Mouse (Mus musculus) c-Kit-positive CD71-positive TER-119-positive erythroid progenitor cells, embryonic 14.5 days (primary cell): ENCODE data around the gene Mrps5.

Experiments
- DNase-seq: peaks from one replicate; pipeline ENCODE4 v3.0.0-alpha.2; 2013; ENCODE audit warnings: low spot score

Gene Mrps5

DNA sequence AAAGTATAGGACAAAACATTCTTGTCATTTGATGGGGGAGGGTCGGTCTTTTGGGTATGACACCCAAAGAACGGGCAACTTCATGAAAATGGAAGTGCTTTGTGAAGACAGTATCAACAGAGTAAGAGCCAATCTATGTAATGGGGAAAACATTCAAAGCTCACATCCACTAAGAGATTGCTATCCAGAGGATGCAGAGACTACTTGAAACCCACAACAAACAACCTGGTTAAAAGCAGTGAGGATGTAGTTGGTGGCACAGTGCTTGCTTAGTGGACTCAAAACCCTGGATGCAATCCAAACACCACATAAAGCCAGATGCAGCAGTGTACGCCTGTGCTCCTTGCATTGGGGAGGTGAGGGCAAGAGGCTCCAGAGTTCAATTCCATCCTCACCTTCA, 32.3 kb downstream of the Mrps5 start:
- DNase-seq: no peak

DNA sequence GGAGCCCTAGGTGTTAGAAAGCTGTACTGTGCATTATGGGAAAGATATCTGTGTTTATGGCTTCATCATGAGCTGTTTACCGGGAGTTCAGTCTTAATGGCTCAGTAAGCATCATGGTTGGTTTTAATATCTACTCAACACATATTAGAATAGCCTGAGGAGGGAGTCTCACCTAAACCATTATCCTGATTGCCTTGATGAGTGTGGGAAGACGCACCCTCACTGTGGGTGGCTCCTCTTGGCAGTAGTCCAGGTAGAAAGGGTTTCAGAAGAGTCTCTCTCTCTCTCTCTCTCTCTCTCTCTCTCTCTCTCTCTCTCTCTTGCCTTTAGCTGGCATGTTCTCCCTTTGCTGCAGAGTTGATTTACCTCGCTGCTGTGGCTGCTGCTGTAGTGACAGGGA, 35.0 kb downstream of the Mrps5 start:
- DNase-seq: no peak

DNA sequence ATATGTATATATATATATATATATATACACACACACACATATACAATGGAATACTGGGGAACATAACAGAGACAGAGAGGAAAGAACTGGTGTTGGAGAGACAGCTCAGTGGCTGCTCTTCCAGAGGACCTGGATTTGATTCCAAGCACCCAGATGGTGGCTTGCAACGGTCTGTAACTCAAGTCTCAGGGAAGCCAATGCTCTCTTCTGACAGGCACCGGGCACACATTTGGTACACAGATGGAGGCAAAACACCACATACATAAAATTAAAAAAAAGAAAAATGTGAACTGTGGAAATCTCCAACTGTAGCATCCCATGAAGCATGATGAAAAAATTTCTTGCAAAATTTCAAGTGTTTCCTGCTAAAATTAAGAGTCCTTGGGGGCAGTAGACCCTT, 37.8 kb downstream of the Mrps5 start:
- DNase-seq: no peak

DNA sequence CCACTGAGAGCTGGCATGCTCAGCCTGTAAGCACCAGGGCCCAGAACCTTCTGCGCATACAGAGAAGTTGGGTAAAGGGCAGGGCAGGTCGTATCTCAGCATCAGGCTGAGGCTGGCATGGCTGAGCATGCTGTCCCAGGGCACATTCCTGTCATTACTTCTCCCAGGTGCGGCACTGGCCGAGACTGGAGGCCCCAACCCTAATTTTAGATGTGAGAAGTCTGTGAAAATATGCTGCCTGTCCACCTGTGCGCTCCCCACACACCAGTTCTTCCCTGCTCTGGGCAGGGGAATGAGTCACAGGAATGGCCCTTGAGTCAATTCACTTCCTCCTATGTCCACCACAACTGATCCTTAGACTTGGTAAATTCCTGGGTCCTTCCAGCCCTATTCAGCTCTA, 38.6 kb downstream of the Mrps5 start:
- DNase-seq: no peak

DNA sequence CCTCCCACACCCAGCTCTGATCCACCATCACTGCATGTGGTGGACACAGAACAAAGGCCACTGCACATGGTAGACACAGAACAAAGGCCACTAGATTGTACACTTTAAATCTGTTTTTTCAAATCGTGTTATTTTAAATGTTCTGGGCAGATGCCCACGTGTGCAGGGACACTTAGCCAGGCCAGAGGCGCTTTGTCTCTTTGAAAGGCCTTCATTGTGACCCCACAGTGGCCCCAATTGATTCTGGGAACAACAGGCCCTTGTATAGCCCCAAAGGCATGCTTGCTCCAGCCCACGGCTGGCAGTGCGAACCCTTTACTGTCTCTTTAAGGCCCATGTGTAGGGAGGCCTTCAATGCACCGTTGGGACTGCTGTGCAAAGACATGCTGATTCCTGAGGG, 40.3 kb downstream of the Mrps5 start:
- DNase-seq: no peak

DNA sequence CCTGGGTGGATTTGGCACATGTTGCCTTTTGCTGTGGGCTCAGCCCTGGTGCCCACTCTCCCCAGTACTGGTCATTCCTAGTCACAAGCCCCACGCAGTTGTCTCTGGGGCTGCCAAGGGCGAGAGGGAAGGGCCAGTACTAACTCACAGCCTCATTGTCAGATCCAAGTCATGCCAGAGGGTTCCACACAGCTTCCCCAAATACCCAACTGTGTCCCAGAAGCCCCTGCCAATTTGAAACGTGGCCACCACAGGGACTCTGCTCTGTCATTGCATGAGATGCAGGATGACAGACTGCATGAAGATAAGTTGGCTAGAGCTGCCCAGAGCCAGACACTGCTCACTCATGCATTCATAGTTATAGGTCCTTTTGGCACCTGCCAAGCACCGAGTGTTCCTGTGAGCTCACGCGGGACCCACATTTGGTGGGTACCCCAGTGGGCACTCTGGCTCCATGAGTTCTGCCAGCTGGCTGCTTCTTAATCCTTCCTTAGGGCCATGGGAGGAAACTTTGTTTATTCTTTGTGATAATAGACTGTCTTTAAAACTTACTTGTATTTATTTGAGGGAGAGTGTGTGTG, 41.1 kb downstream of the Mrps5 start:
- no peak for DNase-seq

DNA sequence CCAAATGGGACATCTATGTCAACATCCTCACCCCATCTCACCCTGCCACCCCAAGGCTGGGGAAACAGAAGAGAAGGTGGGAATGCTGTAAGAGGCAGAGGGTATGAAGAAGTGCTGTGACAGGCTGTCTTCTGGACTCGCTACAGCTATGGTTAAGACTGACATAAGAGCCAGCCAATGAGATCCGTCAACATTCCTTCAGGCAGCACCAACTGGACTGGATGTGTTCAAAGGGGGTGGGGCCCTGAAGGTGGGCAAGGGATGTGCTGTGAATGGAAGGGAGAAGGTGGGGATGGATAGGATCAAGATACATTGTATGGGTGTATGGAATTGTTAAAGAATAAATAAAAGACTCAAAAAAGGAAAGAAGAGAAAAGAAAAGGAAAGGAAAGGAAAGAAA, 45.6 kb downstream of the Mrps5 start:
- no peak for DNase-seq

DNA sequence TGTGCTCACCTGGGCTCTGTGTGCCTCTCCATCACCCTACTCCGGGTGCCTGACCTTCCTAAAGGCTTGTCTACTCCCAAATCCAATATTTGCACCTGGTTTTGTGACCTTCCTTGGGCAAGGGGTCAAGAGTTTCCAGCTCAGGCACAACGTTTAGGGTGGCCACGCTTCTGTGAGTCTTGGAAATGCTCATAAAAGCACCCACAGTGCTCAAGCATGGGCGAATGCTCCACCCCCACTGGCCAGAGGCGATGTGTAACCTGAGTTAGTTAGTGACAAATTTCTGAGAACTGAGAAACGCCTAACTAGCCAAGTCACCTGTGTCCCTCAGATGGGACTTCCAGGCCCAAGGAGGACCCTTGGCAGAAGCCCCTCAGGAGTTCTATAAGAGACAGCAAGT, 48.6 kb downstream of the Mrps5 start:
- DNase-seq: no peak

DNA sequence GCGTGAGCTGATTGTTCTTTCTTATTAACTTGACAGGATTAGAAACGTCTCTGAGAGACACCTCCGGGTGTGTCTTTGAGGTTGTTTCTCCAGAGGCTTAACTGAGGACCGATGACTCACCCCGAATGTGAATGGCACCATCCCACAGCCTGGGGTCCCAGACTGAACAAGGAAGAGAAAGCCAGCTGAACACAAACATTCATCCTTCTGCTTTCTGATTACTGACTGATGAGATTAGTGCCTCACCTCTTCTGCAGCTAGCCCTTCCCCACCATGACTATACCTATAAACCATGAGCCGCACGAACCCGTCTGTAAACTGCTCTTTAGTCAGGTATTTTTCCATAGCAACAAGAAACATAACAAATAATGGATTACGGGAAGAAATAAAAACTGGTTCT, 52.0 kb downstream of the Mrps5 start:
- DNase-seq: no peak

DNA sequence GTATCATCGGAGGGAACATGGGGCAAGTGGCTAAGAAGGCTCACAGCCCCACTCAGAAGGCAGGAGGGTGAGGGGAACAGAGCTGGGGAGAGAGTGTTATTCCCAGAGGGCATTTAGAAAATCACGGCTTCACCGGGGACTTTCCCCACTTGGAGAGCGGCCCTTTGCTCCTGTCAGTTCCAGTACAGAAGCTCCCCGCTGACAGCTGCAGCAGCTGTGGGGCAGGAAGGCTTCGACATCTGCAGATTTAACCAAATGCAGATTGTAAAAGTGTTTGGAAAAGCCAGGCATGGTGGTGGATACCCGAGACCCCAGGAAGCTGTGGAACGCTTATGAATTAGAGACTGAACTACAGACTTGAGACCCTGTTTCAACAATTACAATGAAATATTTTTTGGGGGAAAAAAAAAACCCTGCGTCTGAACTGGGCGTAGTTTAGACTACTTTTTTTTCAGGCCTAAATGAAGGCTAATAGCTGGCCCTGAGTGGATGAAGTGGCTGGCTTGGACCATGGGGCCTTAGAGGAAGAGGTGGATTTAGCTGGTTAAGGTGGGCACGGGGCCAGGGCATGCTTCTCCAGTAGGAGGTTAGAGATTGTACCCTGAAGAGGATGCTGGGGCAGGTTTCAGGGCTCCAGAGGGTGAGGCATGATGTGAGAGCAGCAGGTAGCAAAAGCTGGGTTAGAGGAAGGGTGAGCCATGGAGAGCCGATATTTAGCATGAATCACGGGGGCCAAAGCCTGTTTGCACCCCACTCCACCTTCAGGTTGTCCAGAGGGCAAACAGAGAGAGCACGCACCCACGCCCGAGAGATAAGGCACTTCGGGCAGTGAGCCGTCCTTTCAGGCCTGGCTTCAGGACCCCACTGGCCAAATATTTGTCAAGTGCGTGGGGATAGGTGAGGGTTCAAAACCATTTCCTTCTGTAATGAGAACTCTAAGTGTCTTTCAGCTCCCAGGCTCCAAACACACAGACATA, 57.0 kb downstream of the Mrps5 start:
- no peak for DNase-seq

DNA sequence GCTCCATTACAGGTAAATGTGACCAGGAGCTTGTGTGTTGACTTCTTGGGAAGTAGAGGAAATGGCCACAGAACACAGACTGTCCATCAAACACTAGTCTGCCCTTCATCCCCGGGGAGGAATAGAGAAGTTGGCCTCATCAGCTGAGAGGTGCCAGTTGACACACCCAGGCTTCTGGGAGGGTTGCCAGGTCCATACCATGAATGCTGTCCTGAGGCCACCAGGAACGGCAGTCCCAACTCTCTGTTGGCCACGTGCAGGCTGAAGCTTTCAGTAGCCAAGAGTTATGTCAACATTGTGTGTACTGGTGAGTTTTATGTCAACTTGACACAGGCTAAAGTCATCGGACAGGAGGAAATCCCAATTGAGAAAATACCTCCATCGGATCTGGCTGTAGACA, 59.9 kb downstream of the Mrps5 start:
- no peak for DNase-seq

DNA sequence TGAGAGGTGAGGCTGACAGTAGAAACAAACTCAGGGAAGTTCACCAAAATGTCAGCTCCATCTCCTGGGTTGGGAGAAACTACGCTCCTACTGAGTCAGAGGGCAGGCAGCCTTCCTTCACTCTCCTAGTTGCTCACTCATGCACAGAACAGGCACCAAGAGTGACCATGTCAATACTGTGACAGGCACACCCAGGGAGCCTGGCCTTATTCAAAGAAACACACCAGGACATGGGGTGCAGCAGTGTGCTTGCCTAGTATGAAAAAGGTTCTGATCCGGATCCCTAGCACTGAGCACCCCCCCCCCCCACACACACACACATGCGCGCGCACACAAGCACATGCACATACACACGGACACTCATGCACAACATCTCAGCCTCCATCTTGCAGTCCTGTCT, 61.1 kb downstream of the Mrps5 start:
- no peak for DNase-seq

DNA sequence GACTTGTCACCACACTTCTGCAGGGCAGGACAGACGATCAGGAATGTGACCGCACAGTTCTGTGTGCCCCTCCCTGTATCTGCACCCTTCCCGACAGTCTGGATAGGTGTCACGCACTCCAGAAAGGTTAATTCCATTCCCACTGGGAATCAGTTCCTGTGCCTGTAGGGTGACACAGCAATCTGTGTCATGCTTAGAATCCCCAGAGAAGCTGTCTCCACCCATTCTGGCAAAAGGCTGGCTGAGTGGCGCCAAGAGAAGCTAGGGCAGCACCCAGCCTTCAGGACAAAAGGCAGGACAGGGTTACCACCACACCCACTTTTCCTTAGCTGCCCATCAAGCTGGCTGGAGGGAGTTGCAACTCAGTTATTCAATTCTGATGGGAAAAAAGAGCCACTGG, 62.9 kb downstream of the Mrps5 start:
- DNase-seq: no peak

DNA sequence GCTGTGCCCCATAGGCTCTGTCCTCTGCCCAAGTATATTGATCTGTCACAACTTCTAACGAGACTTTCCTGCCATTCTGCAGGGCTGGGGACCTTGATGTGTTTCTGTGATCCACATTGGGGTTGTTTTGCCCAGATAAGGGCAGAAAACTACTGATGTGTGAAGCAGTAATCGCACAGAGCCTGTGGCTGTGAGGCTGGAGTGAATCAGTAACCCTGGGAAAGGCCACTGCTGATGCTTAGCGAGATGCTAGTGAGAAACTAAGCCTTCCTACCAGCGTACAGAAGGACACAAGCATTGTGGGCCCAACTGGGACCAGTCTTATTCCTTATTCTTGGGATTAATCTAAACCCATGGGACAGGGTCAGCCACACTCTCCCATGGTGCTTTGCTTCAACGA, 64.6 kb downstream of the Mrps5 start:
- no peak for DNase-seq

DNA sequence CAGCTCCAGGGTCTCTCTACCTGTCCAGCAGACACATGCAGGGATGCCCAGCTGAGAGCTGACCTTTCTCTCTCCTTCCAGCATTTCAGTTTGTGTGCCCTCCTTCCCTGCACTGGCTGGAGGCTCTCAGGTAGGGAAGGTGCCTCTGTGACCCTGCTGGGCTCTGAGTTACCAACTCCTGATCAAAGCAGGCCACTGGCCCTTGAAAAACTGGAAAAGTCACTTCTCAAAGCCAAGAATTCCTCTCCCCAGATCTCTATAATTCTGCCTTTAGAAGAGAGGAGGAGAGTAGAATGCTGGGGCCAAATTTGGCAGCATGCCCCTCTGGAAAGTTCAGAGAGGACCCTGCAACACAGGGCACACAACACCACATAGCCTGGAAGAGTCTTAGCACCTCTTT, 65.3 kb downstream of the Mrps5 start:
- DNase-seq: no peak

DNA sequence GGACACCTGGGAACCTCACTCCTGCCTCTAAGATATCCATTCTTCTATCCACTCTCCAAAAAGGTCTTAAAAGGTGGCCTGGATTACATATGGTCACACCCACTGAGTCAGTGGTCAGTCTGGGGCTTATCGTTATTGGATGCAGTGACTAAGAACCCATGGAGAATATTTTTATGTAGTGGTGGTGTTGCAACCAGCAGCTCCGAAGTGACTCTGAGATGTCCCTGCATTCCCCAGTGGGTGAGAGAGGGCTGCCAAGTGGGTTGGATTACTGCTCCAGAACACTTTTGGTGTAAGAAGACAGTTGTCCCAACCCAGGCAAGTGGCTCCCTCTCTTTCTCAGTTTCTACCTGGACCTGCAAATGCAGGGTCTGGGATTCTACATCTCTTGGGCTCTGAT, 65.8 kb downstream of the Mrps5 start:
- no peak for DNase-seq

DNA sequence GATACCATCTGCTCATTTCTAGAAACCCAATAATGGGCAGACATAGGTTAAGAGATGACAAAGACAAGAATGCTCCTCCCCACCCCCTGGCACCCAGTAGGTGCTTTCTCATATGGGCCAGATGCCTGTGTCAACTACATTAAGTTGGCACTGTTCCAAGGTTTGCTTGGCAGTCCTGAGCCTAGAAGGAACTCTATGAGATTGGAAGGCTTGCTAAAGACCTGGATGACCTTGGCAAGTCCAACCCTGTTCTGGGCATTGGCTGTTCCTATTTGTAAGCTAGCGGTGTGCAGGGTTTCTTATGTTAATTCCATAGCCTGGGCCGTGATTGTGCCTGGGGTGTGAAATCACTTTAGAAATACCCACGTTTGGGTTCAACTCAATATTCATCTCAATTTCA, 67.8 kb downstream of the Mrps5 start:
- DNase-seq: no peak

DNA sequence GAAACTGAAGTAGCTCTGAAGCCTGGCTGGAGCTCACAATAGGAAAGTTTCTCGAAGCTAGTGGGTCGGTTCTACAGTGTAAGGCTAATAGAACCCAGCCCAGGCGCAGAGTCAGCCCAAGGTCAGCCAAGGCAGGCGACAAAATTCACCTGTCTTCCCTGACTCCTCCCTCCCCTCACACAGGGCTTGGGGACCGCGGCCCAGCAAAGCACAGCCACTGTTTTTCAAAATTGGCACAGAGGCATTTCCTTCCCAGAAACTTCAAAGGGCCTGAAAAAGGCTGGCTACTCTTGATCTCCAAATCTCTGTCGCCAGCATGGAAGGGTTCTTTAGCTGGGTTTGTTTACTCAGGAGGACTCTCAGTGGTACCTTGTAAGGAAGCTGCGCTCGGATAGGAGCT, 68.4 kb downstream of the Mrps5 start:
- no peak for DNase-seq

DNA sequence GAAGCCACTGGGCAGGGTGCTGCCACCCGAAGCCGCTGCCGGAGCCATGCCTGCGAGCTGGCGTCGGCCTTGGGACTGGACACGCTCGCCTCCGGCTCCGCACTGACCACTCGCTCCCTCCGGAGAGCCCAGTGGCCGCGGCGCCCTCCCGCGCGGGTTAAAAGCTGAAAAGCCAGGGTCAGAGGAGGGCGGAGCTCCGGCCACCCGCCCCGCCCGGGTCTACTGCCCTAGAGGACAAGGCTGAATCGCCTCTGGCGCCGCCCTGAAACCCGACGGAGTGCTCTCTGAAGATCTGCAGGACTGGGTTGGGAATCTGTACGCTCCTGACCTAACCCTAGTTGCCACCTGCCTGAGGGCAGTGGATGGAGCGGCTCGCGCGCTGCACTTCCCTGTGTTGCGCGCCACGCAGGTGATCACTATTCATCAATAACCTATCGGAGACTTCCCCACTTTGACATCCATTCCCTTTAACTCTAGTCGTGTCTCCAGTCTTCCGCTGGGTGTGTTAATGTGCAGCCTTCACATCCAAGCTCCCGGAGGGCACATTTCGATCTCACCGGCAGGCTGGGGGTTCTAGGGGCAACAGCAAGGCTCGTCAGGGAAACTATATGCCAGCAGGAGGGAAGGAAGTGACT, 69.2 kb downstream of the Mrps5 start, which contains the start of gene Mal:
Gene Mal (minus strand): TSS at position 610 of the 635 bp plus-strand sequence.
- DNase-seq: no peak
